Mouse (Mus musculus) E14TG2a.4 (cell line): ENCODE data around the gene Upp2.

Experiments used
- CTCF ChIP-seq: conservative IDR thresholded peaks from 2 replicates; pipeline ENCODE4 v1.5.1; 2014; ENCODE audit warnings: low read length
- NANOG ChIP-seq: IDR thresholded peaks from 2 replicates; pipeline ENCODE4 v1.6.1; 2014; ENCODE audit warnings: borderline replicate concordance, low read length, mixed read lengths

GRCm38 (mm10) chr2:58747483-58748229 lies 180.6 kb downstream of the Upp2 start:
- no peak for TF ChIP-seq CTCF
- TF ChIP-seq NANOG, result no peak
